Mouse (Mus musculus) kidney, adult 2 months (tissue): ENCODE measurements at regions not wholly inside any gene's neighbourhood (a gene's known extent, or its start where the extent isn't known, plus 50 kb on each side); places are given as distances from the start of the nearest gene placed in this dataset.

Experiments
- CTCF ChIP-seq: fragments of 200-500 bp; conservative IDR thresholded peaks from 2 replicates; pipeline ENCODE4 v1.5.1; 2011; ENCODE audit warnings: low read depth, mild to moderate bottlenecking, control low read depth, low read length, moderate library complexity, mixed read lengths; ENCODE audit not compliant: insufficient read depth, insufficient read length
- POLR2A ChIP-seq: fragments of 200-500 bp; IDR thresholded peaks from one replicate; pipeline ENCODE4 v1.6.1; 2011; ENCODE audit warnings: low read depth, low read length, control low read depth

- no peak for TF ChIP-seq CTCF
- TF ChIP-seq POLR2A = no peak
Measured at GRCm38 (mm10) chr10:111777559-111777958, 194.9 kb upstream of the Krr1 start.
